Mouse (Mus musculus) G1E (cell line): ENCODE results near the gene Oxld1. TPM values are rescaled to one million over a fixed set of nuclear protein-coding genes. Genes with fewer than 3 reads are reported as not detected.

Experiments
- ATAC-seq: 2 replicates; pipeline ENCODE4 v1.8.0; 2016; ENCODE audit warnings: mild to moderate bottlenecking; ENCODE audit not compliant: insufficient number of reproducible peaks, poor library complexity, low FRiP score, severe bottlenecking; ENCODE audit errors: extremely low read depth
- DNase-seq: peaks from one replicate; pipeline ENCODE4 v3.0.0; 2012; ENCODE audit warnings: low spot score
- H3K27me3 ChIP-seq: 2 replicates; pipeline ENCODE4 v1.6.1; 2012; ENCODE audit warnings: mild to moderate bottlenecking, low read length, inconsistent platforms; ENCODE audit not compliant: insufficient read depth
- H3K36me3 ChIP-seq: replicated peaks from 2 replicates; pipeline ENCODE3; 2012; ENCODE audit warnings: mild to moderate bottlenecking, inconsistent platforms
- H3K4me1 ChIP-seq: 2 replicates; pipeline ENCODE4 v1.6.1; 2012; ENCODE audit warnings: low read depth, low read length, inconsistent platforms, mixed read lengths; ENCODE audit not compliant: insufficient read depth
- H3K4me3 ChIP-seq: 2 replicates; pipeline ENCODE4 v1.5.1; 2012; ENCODE audit warnings: low read depth, mild to moderate bottlenecking, inconsistent platforms, low read length, moderate library complexity, mixed read lengths
- H3K9me3 ChIP-seq: replicated peaks from 2 replicates; pipeline ENCODE4 v1.6.1; 2012; ENCODE audit warnings: inconsistent platforms
- CTCF ChIP-seq: IDR thresholded peaks from 2 replicates; pipeline ENCODE4 v1.5.1; 2012; ENCODE audit warnings: low read depth, low read length, inconsistent platforms, mixed read lengths
- GATA1 ChIP-seq: IDR thresholded peaks from 2 replicates; pipeline ENCODE4 v1.6.1; 2012; ENCODE audit warnings: borderline replicate concordance, low read length, inconsistent platforms, mixed read lengths
- GATA2 ChIP-seq: IDR thresholded peaks from 2 replicates; pipeline ENCODE4 v1.6.1; 2012; ENCODE audit warnings: low read depth, low read length, inconsistent platforms, borderline replicate concordance
- POLR2AphosphoS5 ChIP-seq: IDR thresholded peaks from 2 replicates; pipeline ENCODE4 v1.6.1; 2012; ENCODE audit warnings: low read depth, low read length, inconsistent platforms; ENCODE audit not compliant: insufficient replicate concordance
- TAL1 ChIP-seq: conservative IDR thresholded peaks from 2 replicates; pipeline ENCODE4 v1.6.1; 2012; ENCODE audit warnings: low read depth, low read length, inconsistent platforms, mixed read lengths
- polyA plus RNA-seq: library from polyadenylated mRNA; stranded (reverse); fragments of >175 nt; gene quantifications from 2 replicates; pipeline ENCODE4 v1.2.3, GENCODE M21; 2012
- total RNA-seq, 2 experiments: library from RNA; stranded (forward) in 1 of 2; stranded (reverse) in 1 of 2; fragments of 200-1000 nt in 1 of 2; fragments of >200 nt in 1 of 2; fragmentation: Nextera tagmentation in 1 of 2; gene quantifications; 2 replicates each; pipeline ENCODE4 v1.2.3; 2014 to 2017

The Oxld1 gene
- total RNA-seq (2014; fragmentation: Nextera tagmentation), result 15.2 and 17.4 TPM in 2 replicates
- total RNA-seq (2017), result 24.9 and 25.6 TPM in 2 replicates
- polyA plus RNA-seq, result 16.7 and 17.1 TPM in 2 replicates

DNA sequence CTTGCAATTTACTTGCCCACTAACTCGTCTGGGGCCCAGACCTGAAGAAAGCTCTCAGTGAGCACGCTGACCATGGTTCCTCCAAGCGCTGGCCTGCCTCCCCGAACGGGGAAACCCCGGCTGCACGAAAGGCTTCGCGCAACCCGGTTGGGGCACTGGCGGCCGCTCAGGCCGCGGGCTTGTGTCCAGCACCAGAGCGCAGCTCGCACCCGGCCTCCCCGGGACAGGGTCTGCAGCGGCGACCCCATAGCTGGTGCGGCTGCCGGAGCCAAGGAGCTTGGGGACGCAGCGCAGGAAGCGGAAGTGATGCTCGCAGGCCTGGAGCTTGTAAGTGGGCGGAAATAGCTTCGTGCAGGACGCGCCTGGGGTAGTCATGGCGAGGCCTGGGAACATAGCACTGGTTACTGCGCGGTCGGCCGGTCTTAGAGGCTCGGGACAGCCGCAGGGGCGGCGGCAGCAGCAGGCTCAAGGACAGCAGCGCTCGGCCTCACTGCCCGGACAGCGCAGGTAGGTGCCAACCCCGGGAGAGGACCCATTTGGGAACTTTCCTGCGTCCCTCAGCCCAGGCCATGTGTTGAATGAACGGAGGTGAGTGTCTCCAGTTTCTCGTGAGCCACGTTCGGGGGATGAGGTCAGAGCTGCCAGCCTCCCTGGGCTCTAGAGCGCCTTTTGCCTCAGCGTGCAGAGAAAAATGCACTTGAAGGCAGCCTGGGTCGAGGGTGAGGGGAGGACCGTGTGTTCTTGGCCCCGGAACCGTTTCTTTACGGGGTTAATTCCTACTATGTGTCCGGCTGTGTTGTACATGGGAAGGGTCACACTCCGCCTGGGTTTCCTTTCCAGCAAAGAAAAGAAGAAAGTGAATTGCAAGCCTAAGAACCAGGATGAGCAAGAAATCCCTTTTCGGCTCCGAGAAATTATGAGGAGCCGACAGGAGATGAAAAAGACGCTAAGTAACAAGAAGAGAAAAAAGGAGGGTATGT is at the start of gene Oxld1, which contains the start of gene Ccdc137:
Gene Oxld1 (minus strand): TSS at position 297 of the 980 bp plus-strand sequence.
Gene Ccdc137 (plus strand): TSS at position 344 of the 980 bp plus-strand sequence.
- DNase-seq, result peak; percentile 91
- H3K36me3 ChIP-seq, result peaks cover 72% of the 10 kb centered on the region
- TF ChIP-seq CTCF, result no peak
- no peak for TF ChIP-seq TAL1
- TF ChIP-seq GATA1, result no peak
- no peak for TF ChIP-seq POLR2AphosphoS5
- TF ChIP-seq GATA2, result no peak

GRCm38 (mm10) chr11:120506899-120507298 is 49.0 kb upstream of the Oxld1 start:
- no peak for TF ChIP-seq TAL1
- TF ChIP-seq POLR2AphosphoS5, result no peak
- TF ChIP-seq GATA1, result no peak
- TF ChIP-seq CTCF, result no peak; the same call in 1 of the 2 replicates
- no peak for TF ChIP-seq GATA2
- no peaks in the 10 kb centered on the region for H3K9me3 ChIP-seq
- H3K27me3 ChIP-seq, result peaks cover 19% of the 10 kb centered on the region
- no peaks in the 10 kb centered on the region for H3K36me3 ChIP-seq
- peaks cover 48% of the 10 kb centered on the region for H3K4me1 ChIP-seq
- peak; percentile 27 for DNase-seq
- no peak for ATAC-seq
- no peak overlapping the region for H3K4me3 ChIP-seq

More for the DNA sequence above, at the start of gene Oxld1, which contains the start of gene Ccdc137:
- H3K27me3 ChIP-seq, result no peaks in the 10 kb centered on the region
- H3K4me3 ChIP-seq, result peak within 1 kb of the TSS; percentile 92
- no peaks in the 10 kb centered on the region for H3K9me3 ChIP-seq
- peak; percentile 71; the same call in 1 of the 2 replicates for ATAC-seq
- peaks cover 43% of the 10 kb centered on the region for H3K4me1 ChIP-seq

- TF ChIP-seq POLR2AphosphoS5 (no peak), GATA2 (no peak), GATA1 (no peak), TAL1 (no peak), CTCF (no peak)
- peaks cover 24% of the 10 kb centered on the region for H3K27me3 ChIP-seq
Observed at GRCm38 (mm10) chr11:120505661-120506060, 47.8 kb upstream of the Oxld1 start.

DNA sequence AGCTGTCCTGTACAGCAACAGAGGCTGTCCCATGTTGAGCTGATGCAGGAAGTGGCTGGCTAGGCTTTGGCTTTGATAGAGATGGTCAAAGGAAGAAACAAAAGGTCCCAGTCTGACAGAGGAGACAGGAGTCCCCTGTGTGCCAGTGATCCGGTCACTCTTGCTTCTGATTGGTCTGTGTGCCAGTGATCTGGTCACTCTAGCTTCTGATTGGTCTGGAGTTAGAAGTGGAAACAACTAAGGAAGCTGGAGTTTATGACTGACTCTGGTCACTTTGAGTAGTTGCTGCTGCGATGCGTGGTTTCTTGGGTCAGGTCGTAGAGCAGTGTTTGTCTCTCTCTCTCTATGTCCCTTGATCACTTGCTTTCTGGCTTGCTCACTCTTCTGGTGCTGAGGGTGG is 43.8 kb upstream of the Oxld1 start:
- Histone ChIP-seq H3K27me3 (peaks cover 24% of the 10 kb centered on the region), H3K36me3 (peaks cover 33% of the 10 kb centered on the region), H3K4me3 (no peak overlapping the region), H3K4me1 (peaks cover 15% of the 10 kb centered on the region), H3K9me3 (no peaks in the 10 kb centered on the region)
- DNase-seq (no peak), ATAC-seq (no peak)
- no peak for TF ChIP-seq TAL1
- TF ChIP-seq CTCF, result no peak
- TF ChIP-seq GATA1, result no peak

More at GRCm38 (mm10) chr11:120505661-120506060, 47.8 kb upstream of the Oxld1 start:
- ATAC-seq (no peak), DNase-seq (no peak)
- Histone ChIP-seq H3K4me1 (peaks cover 37% of the 10 kb centered on the region), H3K9me3 (no peaks in the 10 kb centered on the region), H3K4me3 (no peak overlapping the region), H3K36me3 (no peaks in the 10 kb centered on the region)

DNA sequence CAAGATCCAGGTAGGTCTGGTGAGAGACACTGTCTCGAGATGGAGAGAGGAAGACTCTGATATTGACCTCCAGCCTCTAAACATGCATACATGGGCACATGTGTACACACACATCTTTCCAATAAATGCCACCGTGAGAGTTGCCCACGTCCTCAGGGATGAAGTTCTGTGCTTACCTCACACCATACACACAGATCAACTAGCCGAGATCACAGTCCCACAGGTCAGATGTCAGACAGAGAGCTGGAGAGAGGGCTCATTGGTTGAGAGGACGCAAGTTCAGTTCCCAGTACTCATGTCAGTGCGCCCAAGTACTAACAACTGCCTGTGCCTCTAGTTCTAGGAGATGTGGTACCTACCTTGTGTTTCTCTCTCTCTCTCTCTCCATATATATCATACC is 43.1 kb upstream of the Oxld1 start:
- no peak for DNase-seq
- TF ChIP-seq TAL1 (no peak), GATA1 (no peak), POLR2AphosphoS5 (0 out of 2 replicates have a peak, but pooled peaks have one; percentile 55), CTCF (no peak), GATA2 (no peak)
- Histone ChIP-seq H3K9me3 (no peaks in the 10 kb centered on the region), H3K36me3 (peaks cover 40% of the 10 kb centered on the region), H3K4me1 (peaks cover 14% of the 10 kb centered on the region), H3K4me3 (no peak overlapping the region), H3K27me3 (peaks cover 22% of the 10 kb centered on the region)
- no peak for ATAC-seq

GRCm38 (mm10) chr11:120500357-120500756 is 42.5 kb upstream of the Oxld1 start:
- no peak for ATAC-seq
- no peak for DNase-seq
- no peak for TF ChIP-seq TAL1
- TF ChIP-seq GATA1, result no peak
- no peak for TF ChIP-seq GATA2
- no peak for TF ChIP-seq POLR2AphosphoS5
- no peak for TF ChIP-seq CTCF
- Histone ChIP-seq H3K4me3 (no peak overlapping the region), H3K27me3 (peaks cover 21% of the 10 kb centered on the region), H3K4me1 (peaks cover 14% of the 10 kb centered on the region), H3K36me3 (peaks cover 46% of the 10 kb centered on the region), H3K9me3 (no peaks in the 10 kb centered on the region)
